Mouse (Mus musculus) heart, postnatal 25 days (tissue): ENCODE data around the gene Ppp2r5e. TPM values are rescaled to one million over a fixed set of nuclear protein-coding genes. Genes with fewer than 3 reads are reported as not detected.
A peak's percentile ranks its signal among the peaks of the same experiment; 100 is the strongest.

Source experiments
- DNase-seq: peaks from one replicate; pipeline ENCODE4 v3.0.0; 2022; ENCODE audit warnings: low spot score
- intact Hi-C: fragments of 180-260 bp; cut with DNase I; formaldehyde crosslinking; loops from one replicate; pipeline ENCODE4 v1.15.1; 2025
- total RNA-seq, 2 experiments: library from RNA; stranded (reverse); gene quantifications; 2 replicates each; pipeline ENCODE4 v1.2.3; 2021

Ppp2r5e gene
- 10 to 100 TPM; 32.0 to 33.8 TPM for total RNA-seq

GRCm38 (mm10) chr12:75596154-75597002, at the start of gene Ppp2r5e:
Gene Ppp2r5e, minus strand, starts transcription at chr12:75596245.
- DNase-seq, result peak; percentile 98
- intact Hi-C loops, result loop anchor here (2.0 to 10.0 kb wide), 3 partner anchors 72 to 178 kb away; partner anchors contain the start of gene Wdr89

- DNase-seq, result no peak
- intact Hi-C loops, result loop anchor here (2.0 kb wide), 1 partner anchor 181 kb away; no protein-coding TSS in a partner anchor
Measured at GRCm38 (mm10) chr12:75645780-75646179, 49.7 kb upstream of the Ppp2r5e start.

- intact Hi-C loops, result no loop called here
- no peak for DNase-seq
Measured at GRCm38 (mm10) chr12:75641726-75642125, 45.7 kb upstream of the Ppp2r5e start.

- no peak for DNase-seq
- intact Hi-C loops, result no loop called here
Measured at GRCm38 (mm10) chr12:75638345-75638744, 42.3 kb upstream of the Ppp2r5e start.

GRCm38 (mm10) chr12:75637103-75637502, 41.1 kb upstream of the Ppp2r5e start:
- no peak for DNase-seq
- intact Hi-C loops, result no loop called here

GRCm38 (mm10) chr12:75635771-75636430, 39.9 kb upstream of the Ppp2r5e start:
- intact Hi-C loops, result no loop called here
- DNase-seq, result no peak

- intact Hi-C loops, result no loop called here
- no peak for DNase-seq
Measured at GRCm38 (mm10) chr12:75629618-75630017, 33.6 kb upstream of the Ppp2r5e start.

GRCm38 (mm10) chr12:75623292-75623691, 27.2 kb upstream of the Ppp2r5e start:
- no peak for DNase-seq
- intact Hi-C loops, result no loop called here

GRCm38 (mm10) chr12:75622835-75623234, 26.8 kb upstream of the Ppp2r5e start:
- intact Hi-C loops, result no loop called here

GRCm38 (mm10) chr12:75616841-75617240, 20.8 kb upstream of the Ppp2r5e start:
- DNase-seq, result no peak
- intact Hi-C loops, result no loop called here

More at GRCm38 (mm10) chr12:75622835-75623234, 26.8 kb upstream of the Ppp2r5e start:
- DNase-seq, result no peak

GRCm38 (mm10) chr12:75616158-75616791, 20.2 kb upstream of the Ppp2r5e start:
- DNase-seq, result no peak
- intact Hi-C loops, result no loop called here

- intact Hi-C loops, result no loop called here
- no peak for DNase-seq
Measured at GRCm38 (mm10) chr12:75615556-75615955, 19.5 kb upstream of the Ppp2r5e start.

- intact Hi-C loops, result no loop called here
- no peak for DNase-seq
Measured at GRCm38 (mm10) chr12:75612711-75613110, 16.7 kb upstream of the Ppp2r5e start.

- DNase-seq, result no peak
- intact Hi-C loops, result loop anchor here (10.0 kb wide), 1 partner anchor 175 kb away; no protein-coding TSS in a partner anchor
Measured at GRCm38 (mm10) chr12:75599490-75599889, 3.4 kb upstream of the Ppp2r5e start.

- DNase-seq, result no peak
- intact Hi-C loops, result loop anchor here (10.0 kb wide), 1 partner anchor 176 kb away; no protein-coding TSS in a partner anchor
Measured at GRCm38 (mm10) chr12:75598988-75599387, 2.9 kb upstream of the Ppp2r5e start.

- intact Hi-C loops, result loop anchor here (2.0 to 10.0 kb wide), 3 partner anchors 71 to 177 kb away; partner anchors contain the start of gene Wdr89
- DNase-seq, result no peak
Measured at GRCm38 (mm10) chr12:75597707-75598106, 1.7 kb upstream of the Ppp2r5e start.

- intact Hi-C loops, result loop anchor here (2.0 to 10.0 kb wide), 3 partner anchors 73 to 179 kb away; partner anchors contain the start of gene Wdr89
- no peak for DNase-seq
Measured at GRCm38 (mm10) chr12:75595291-75596153, 523 bp downstream of the Ppp2r5e start.

- DNase-seq, result no peak
- intact Hi-C loops, result loop anchor here (10.0 kb wide), 1 partner anchor 180 kb away; no protein-coding TSS in a partner anchor
Measured at GRCm38 (mm10) chr12:75594404-75594803, 1.6 kb downstream of the Ppp2r5e start.

- intact Hi-C loops, result loop anchor here (10.0 kb wide), 1 partner anchor 181 kb away; no protein-coding TSS in a partner anchor
- no peak for DNase-seq
Measured at GRCm38 (mm10) chr12:75593817-75594216, 2.2 kb downstream of the Ppp2r5e start.
